Mouse (Mus musculus) limb, embryonic 14.5 days (tissue): ENCODE measurements around the gene Smarcd1. TPM values are rescaled to one million over a fixed set of nuclear protein-coding genes. Genes with fewer than 3 reads are reported as not detected.

Source experiments
- ATAC-seq: fragments of 200-750 bp; cut with Nextera tagmentation; 2 replicates; pipeline ENCODE4 v1.8.0; 2017; ENCODE audit warnings: low read depth, moderate number of reproducible peaks, moderate TSS enrichment; ENCODE audit not compliant: low FRiP score
- DNase-seq: peaks from one replicate; pipeline ENCODE4 v3.0.0-alpha.2; 2015; ENCODE audit warnings: low spot score
- H3K27ac ChIP-seq: fragments of 300-500 bp; sonication (generic); replicated peaks from 2 replicates; pipeline ENCODE4 v1.5.1; 2014; ENCODE audit warnings: low read depth, mild to moderate bottlenecking, low read length, moderate library complexity, mixed read lengths
- H3K27me3 ChIP-seq: fragments of 300-500 bp; sonication (generic); 2 replicates; pipeline ENCODE4 v1.6.1; 2014; ENCODE audit warnings: low read length, mixed read lengths; ENCODE audit not compliant: control insufficient read depth, insufficient read depth
- H3K36me3 ChIP-seq: fragments of 300-500 bp; sonication (generic); 2 replicates; pipeline ENCODE4 v1.6.1; 2014; ENCODE audit warnings: mild to moderate bottlenecking, low read length, moderate library complexity, mixed read lengths; ENCODE audit not compliant: control insufficient read depth, insufficient read depth
- H3K4me1 ChIP-seq: fragments of 300-500 bp; sonication (generic); 2 replicates; pipeline ENCODE4 v1.6.1; 2014; ENCODE audit warnings: antibody characterized with exemption, low read length, mixed read lengths; ENCODE audit not compliant: control insufficient read depth, insufficient read depth
- H3K4me2 ChIP-seq: fragments of 300-500 bp; sonication (generic); replicated peaks from 2 replicates; pipeline ENCODE4 v1.6.1; 2014; ENCODE audit warnings: low read depth, mild to moderate bottlenecking, low read length, moderate library complexity; ENCODE audit not compliant: severe bottlenecking
- H3K4me3 ChIP-seq: fragments of 300-500 bp; sonication (generic); replicated peaks from 2 replicates; pipeline ENCODE4 v1.5.1; 2014; ENCODE audit warnings: low read length
- H3K9ac ChIP-seq: fragments of 300-500 bp; sonication (generic); 2 replicates; pipeline ENCODE4 v1.6.1; 2014; ENCODE audit warnings: mild to moderate bottlenecking, low read depth, low read length, moderate library complexity; ENCODE audit not compliant: severe bottlenecking
- H3K9me3 ChIP-seq: fragments of 300-500 bp; sonication (generic); 2 replicates; pipeline ENCODE4 v1.6.1; 2016; ENCODE audit warnings: low read length; ENCODE audit not compliant: control insufficient read depth
- POLR2A ChIP-seq: fragments of 200-500 bp; IDR thresholded peaks from 2 replicates; pipeline ENCODE4 v1.8.0; 2012; ENCODE audit warnings: inconsistent platforms, mild to moderate bottlenecking, moderate library complexity, borderline replicate concordance; ENCODE audit not compliant: insufficient read depth, insufficient read length; ENCODE audit errors: extremely low read depth
- WGBS: fragments of 180-500 bp; shearing (Covaris S2); extraction: QIAGEN DNeasy Blood & Tissue Kit; methylation state at CpG from one replicate; pipeline ENCODE4 v1.1.7; 2014; 5-methylcytosine and 5-hydroxymethylcytosine counted together
- polyA plus RNA-seq, 2 experiments: library from polyadenylated mRNA; depleted of rRNA in 1 of 2; stranded (reverse) in 1 of 2; unstranded in 1 of 2; fragments of >200 nt; fragmentation: Nextera tagmentation in 1 of 2; extraction: Ambion mirVana in 1 of 2; gene quantifications; 2 replicates each; pipeline versions ENCODE4 v1.2.1 to v1.2.3; 2012 to 2014

Gene Smarcd1
- polyA plus RNA-seq, 2 experiments, result 41.9 to 77.1 TPM

- H3K36me3 ChIP-seq, result peaks cover 91% of the 10 kb centered on the region
- no peaks in the 10 kb centered on the region for H3K9me3 ChIP-seq
These were observed 9.6 kb downstream of the Smarcd1 start for GRCm38 (mm10) chr15:99711491-99711890.

GRCm38 (mm10) chr15:99712666-99713559, 11.0 kb downstream of the Smarcd1 start:
- TF ChIP-seq POLR2A, result no peak
- no peak overlapping the region for H3K4me3 ChIP-seq
- no peak overlapping the region for H3K4me2 ChIP-seq
- 70% methylated on average over 13 of the region's 13 CpGs for WGBS
- no peak for DNase-seq
- H3K36me3 ChIP-seq, result peaks cover 77% of the 10 kb centered on the region
- H3K9me3 ChIP-seq, result no peaks in the 10 kb centered on the region
- no peak for ATAC-seq
- H3K9ac ChIP-seq, result no peak overlapping the region
- no peaks in the 10 kb centered on the region for H3K4me1 ChIP-seq
- H3K27me3 ChIP-seq, result no peaks in the 10 kb centered on the region
- no peak overlapping the region for H3K27ac ChIP-seq

More at GRCm38 (mm10) chr15:99711491-99711890, 9.6 kb downstream of the Smarcd1 start:
- Histone ChIP-seq H3K4me2 (no peak overlapping the region), H3K4me1 (no peaks in the 10 kb centered on the region), H3K27me3 (no peaks in the 10 kb centered on the region), H3K27ac (no peak overlapping the region), H3K9ac (no peak overlapping the region), H3K4me3 (no peak overlapping the region)
- ATAC-seq (no peak), DNase-seq (no peak)
- 63% methylated on average over 3 of the region's 3 CpGs for WGBS
- TF ChIP-seq POLR2A, result no peak

- WGBS, result 93% methylated on average over 3 of the region's 3 CpGs
- peaks cover 73% of the 10 kb centered on the region for H3K36me3 ChIP-seq
These were observed 11.6 kb downstream of the Smarcd1 start for GRCm38 (mm10) chr15:99713569-99713968.

GRCm38 (mm10) chr15:99714206-99714605, 12.3 kb downstream of the Smarcd1 start:
- no peak for ATAC-seq
- H3K36me3 ChIP-seq, result peaks cover 67% of the 10 kb centered on the region
- no peak overlapping the region for H3K4me2 ChIP-seq
- no peaks in the 10 kb centered on the region for H3K4me1 ChIP-seq
- TF ChIP-seq POLR2A, result no peak
- DNase-seq, result no peak
- no peak overlapping the region for H3K27ac ChIP-seq
- WGBS, result 66% methylated on average over 4 of the region's 4 CpGs
- H3K4me3 ChIP-seq, result no peak overlapping the region
- no peaks in the 10 kb centered on the region for H3K9me3 ChIP-seq
- no peaks in the 10 kb centered on the region for H3K27me3 ChIP-seq
- H3K9ac ChIP-seq, result no peak overlapping the region

More at GRCm38 (mm10) chr15:99713569-99713968, 11.6 kb downstream of the Smarcd1 start:
- Histone ChIP-seq H3K4me2 (no peak overlapping the region), H3K4me3 (no peak overlapping the region), H3K4me1 (no peaks in the 10 kb centered on the region), H3K27me3 (no peaks in the 10 kb centered on the region), H3K27ac (no peak overlapping the region), H3K9me3 (no peaks in the 10 kb centered on the region), H3K9ac (no peak overlapping the region)
- ATAC-seq (no peak), DNase-seq (no peak)
- no peak for TF ChIP-seq POLR2A

- Histone ChIP-seq H3K4me1 (no peaks in the 10 kb centered on the region), H3K9ac (no peak overlapping the region), H3K9me3 (no peaks in the 10 kb centered on the region), H3K4me2 (no peak overlapping the region), H3K4me3 (no peak overlapping the region), H3K36me3 (peaks cover 60% of the 10 kb centered on the region), H3K27ac (no peak overlapping the region), H3K27me3 (no peaks in the 10 kb centered on the region)
- peak; percentile 34; the same call in 1 of the 2 replicates for ATAC-seq
- no peak for TF ChIP-seq POLR2A
- WGBS, result 50% methylated on average over 7 of the region's 7 CpGs
- peak; percentile 80 for DNase-seq
These were observed 12.9 kb downstream of the Smarcd1 start for GRCm38 (mm10) chr15:99714858-99715257.
